Mouse (Mus musculus) embryo, embryonic 10 days (tissue): ENCODE results near the gene Runx1.

Experiments used
- DNase-seq: peaks from one replicate; pipeline ENCODE4 v3.0.0-alpha.2; 2015; ENCODE audit warnings: low spot score

Runx1 gene

GRCm38 (mm10) chr16:92571246-92571645 lies 254.7 kb downstream of the Runx1 start:
- no peak for DNase-seq

- no peak for DNase-seq
Measured at GRCm38 (mm10) chr16:92566146-92566545, 259.8 kb downstream of the Runx1 start.

- peak; percentile 90 for DNase-seq
Measured at GRCm38 (mm10) chr16:92565708-92566107, 260.2 kb downstream of the Runx1 start.

GRCm38 (mm10) chr16:92565291-92565690 lies 260.7 kb downstream of the Runx1 start:
- no peak for DNase-seq

GRCm38 (mm10) chr16:92555051-92555450 lies 270.9 kb downstream of the Runx1 start:
- no peak for DNase-seq

GRCm38 (mm10) chr16:92552858-92553257 lies 273.1 kb downstream of the Runx1 start:
- peak; percentile 49 for DNase-seq

- DNase-seq: no peak
Measured at GRCm38 (mm10) chr16:92552106-92552382, 273.9 kb downstream of the Runx1 start.
